Mouse (Mus musculus) myocyte (in vitro differentiated cells): ENCODE measurements at regions not wholly inside any gene's neighbourhood (a gene's known extent, or its start where the extent isn't known, plus 50 kb on each side); places are given as distances from the start of the nearest gene placed in this dataset.
"Not testable (repeated sequence)": the region's sequence is repeated elsewhere in the genome, so short reads cannot be mapped to it uniquely, and the experiment has no call there.

Experiments used
- H3K27me3 ChIP-seq: one replicate; pipeline ENCODE4 v1.6.1; 2011; ENCODE audit not compliant: control insufficient read depth, insufficient read depth, insufficient read length
- H3K36me3 ChIP-seq: one replicate; pipeline ENCODE4 v1.6.1; 2011; ENCODE audit not compliant: control insufficient read depth, insufficient read depth
- H3K4me2 ChIP-seq: one replicate; pipeline ENCODE4 v1.6.1; 2011; ENCODE audit warnings: low read depth, control low read depth
- H3K4me3 ChIP-seq: one replicate; pipeline ENCODE4 v1.5.1; 2011; ENCODE audit warnings: mild to moderate bottlenecking, control low read depth, moderate library complexity
- H3K79me2 ChIP-seq: one replicate; pipeline ENCODE4 v1.6.1; 2011; ENCODE audit not compliant: control insufficient read depth, insufficient read depth
- H3ac ChIP-seq: one replicate; pipeline ENCODE4 v1.6.1; 2011; ENCODE audit not compliant: control insufficient read depth, insufficient read length
- CEBPB ChIP-seq: IDR thresholded peaks from 2 replicates; pipeline ENCODE4 v1.6.1; 2011; ENCODE audit warnings: mild to moderate bottlenecking, moderate library complexity; ENCODE audit not compliant: poor library complexity, insufficient read depth, severe bottlenecking
- E2F4 ChIP-seq: IDR thresholded peaks from one replicate; pipeline ENCODE4 v1.6.1; 2011; ENCODE audit warnings: mild to moderate bottlenecking, control low read depth, moderate library complexity; ENCODE audit not compliant: insufficient read depth
- MAX ChIP-seq: IDR thresholded peaks from one replicate; pipeline ENCODE4 v1.6.1; 2011; ENCODE audit warnings: low read depth, mild to moderate bottlenecking, control low read depth
- MYOD1 ChIP-seq, 3 experiments: IDR thresholded peaks; one replicate each; pipeline ENCODE4 v1.6.1; 2011; ENCODE audit warnings: control low read depth in 2 of 3, low read depth in 2 of 3, mild to moderate bottlenecking in 2 of 3, moderate library complexity in 1 of 3; ENCODE audit not compliant: insufficient read length in 2 of 3, control insufficient read depth in 1 of 3
- MYOG ChIP-seq, 3 experiments: IDR thresholded peaks; one replicate each; pipeline ENCODE4 v1.6.1; 2011; ENCODE audit warnings: control low read depth in 2 of 3, low read depth in 2 of 3, mild to moderate bottlenecking in 2 of 3; ENCODE audit not compliant: insufficient read length in 2 of 3, control insufficient read depth in 1 of 3, insufficient read depth in 1 of 3
- POLR2A ChIP-seq: IDR thresholded peaks from one replicate; pipeline ENCODE4 v1.6.1; 2011; ENCODE audit warnings: low read depth, mild to moderate bottlenecking, control low read depth, moderate library complexity; ENCODE audit not compliant: insufficient read length
- POLR2AphosphoS2 ChIP-seq: IDR thresholded peaks from one replicate; pipeline ENCODE4 v1.6.1; 2011; ENCODE audit warnings: low read depth, control low read depth; ENCODE audit not compliant: insufficient read length
- REST ChIP-seq: IDR thresholded peaks from one replicate; pipeline ENCODE4 v1.6.1; 2011; ENCODE audit warnings: mild to moderate bottlenecking, control low read depth, moderate library complexity; ENCODE audit not compliant: insufficient read depth, insufficient read length
- SRF ChIP-seq: IDR thresholded peaks from one replicate; pipeline ENCODE4 v1.6.1; 2011; ENCODE audit warnings: low read depth; ENCODE audit not compliant: control insufficient read depth, insufficient read length
- TCF12 ChIP-seq: IDR thresholded peaks from one replicate; pipeline ENCODE4 v1.6.1; 2011; ENCODE audit warnings: mild to moderate bottlenecking, control low read depth; ENCODE audit not compliant: poor library complexity, insufficient read depth, severe bottlenecking
- TCF3 ChIP-seq: IDR thresholded peaks from one replicate; pipeline ENCODE4 v1.6.1; 2011; ENCODE audit warnings: low read depth, control low read depth; ENCODE audit not compliant: insufficient read length
- USF1 ChIP-seq: IDR thresholded peaks from one replicate; pipeline ENCODE4 v1.6.1; 2011; ENCODE audit warnings: low read depth, mild to moderate bottlenecking, control low read depth, moderate library complexity

- TF ChIP-seq CEBPB, result no peak
- TF ChIP-seq E2F4, result no peak
- no peak for TF ChIP-seq TCF12
- TF ChIP-seq SRF, result no peak
- no peak for TF ChIP-seq MYOG (IDR thresholded peaks at IDR 0.05; ENCODE audit: control insufficient read depth in 1 of 3, insufficient read depth in 1 of 3, insufficient read length in 2 of 3, low read depth in 2 of 3)
- TF ChIP-seq POLR2A, result no peak
- no peak for TF ChIP-seq USF1
- H3K4me2 ChIP-seq, result peak overlapping the region; percentile 9
- no peak overlapping the region for H3K4me3 ChIP-seq
- no peaks in the 10 kb centered on the region for H3K79me2 ChIP-seq
- H3K36me3 ChIP-seq, result no peaks in the 10 kb centered on the region
- H3ac ChIP-seq, result no peak overlapping the region
- H3K27me3 ChIP-seq, result no peaks in the 10 kb centered on the region
Observed at GRCm38 (mm10) chr13:107562463-107562862, 481.8 kb upstream of the Smim15 start.

- H3K36me3 ChIP-seq, result no peaks in the 10 kb centered on the region
- no peak for TF ChIP-seq E2F4
- TF ChIP-seq SRF, result no peak
- no peak for TF ChIP-seq POLR2A
- TF ChIP-seq MYOD1 (IDR thresholded peaks at IDR 0.05; ENCODE audit: control insufficient read depth in 1 of 3, insufficient read length in 2 of 3, low read depth in 2 of 3), result no peak
- TF ChIP-seq REST, result no peak
- TF ChIP-seq TCF12, result no peak
- TF ChIP-seq MYOG (IDR thresholded peaks at IDR 0.05; ENCODE audit: control insufficient read depth in 1 of 3, insufficient read depth in 1 of 3, insufficient read length in 2 of 3, low read depth in 2 of 3), result no peak
- no peak for TF ChIP-seq USF1
- no peak for TF ChIP-seq POLR2AphosphoS2
- no peak for TF ChIP-seq CEBPB
- H3K4me3 ChIP-seq, result no peak overlapping the region
- H3K4me2 ChIP-seq, result no peak overlapping the region
- no peaks in the 10 kb centered on the region for H3K79me2 ChIP-seq
- no peaks in the 10 kb centered on the region for H3K27me3 ChIP-seq
- H3ac ChIP-seq, result no peak overlapping the region
Observed at GRCm38 (mm10) chr13:107561529-107561928, 482.7 kb upstream of the Smim15 start.

- no peak overlapping the region for H3ac ChIP-seq
- H3K4me2 ChIP-seq, result no peak overlapping the region
- no peaks in the 10 kb centered on the region for H3K79me2 ChIP-seq
- H3K27me3 ChIP-seq, result no peaks in the 10 kb centered on the region
- H3K36me3 ChIP-seq, result no peaks in the 10 kb centered on the region
- TF ChIP-seq E2F4, result no peak
- no peak for TF ChIP-seq SRF
- no peak for TF ChIP-seq MYOG (IDR thresholded peaks at IDR 0.05; ENCODE audit: control insufficient read depth in 1 of 3, insufficient read depth in 1 of 3, insufficient read length in 2 of 3, low read depth in 2 of 3)
- TF ChIP-seq MYOD1 (IDR thresholded peaks at IDR 0.05; ENCODE audit: control insufficient read depth in 1 of 3, insufficient read length in 2 of 3, low read depth in 2 of 3), result no peak
- no peak for TF ChIP-seq TCF12
- H3K4me3 ChIP-seq, result no peak overlapping the region
Observed at GRCm38 (mm10) chr13:107555958-107556357, 488.3 kb upstream of the Smim15 start.

- Histone ChIP-seq H3K79me2 (no peaks in the 10 kb centered on the region), H3K4me2 (no peak overlapping the region), H3K27me3 (no peaks in the 10 kb centered on the region), H3ac (no peak overlapping the region), H3K36me3 (no peaks in the 10 kb centered on the region), H3K4me3 (no peak overlapping the region)
- no peak for TF ChIP-seq POLR2A
- no peak for TF ChIP-seq TCF3
- TF ChIP-seq E2F4, result no peak
- TF ChIP-seq MYOG (IDR thresholded peaks at IDR 0.05; ENCODE audit: control insufficient read depth in 1 of 3, insufficient read depth in 1 of 3, insufficient read length in 2 of 3, low read depth in 2 of 3), result no peak
- TF ChIP-seq REST, result no peak
- TF ChIP-seq SRF, result no peak
- no peak for TF ChIP-seq POLR2AphosphoS2
- TF ChIP-seq MYOD1 (IDR thresholded peaks at IDR 0.05; ENCODE audit: control insufficient read depth in 1 of 3, insufficient read length in 2 of 3, low read depth in 2 of 3), result no peak
Observed at GRCm38 (mm10) chr13:107554091-107554490, 490.2 kb upstream of the Smim15 start.

- Histone ChIP-seq H3K79me2 (no peaks in the 10 kb centered on the region), H3K36me3 (no peaks in the 10 kb centered on the region), H3K4me2 (no peak overlapping the region), H3K4me3 (no peak overlapping the region), H3ac (no peak overlapping the region), H3K27me3 (no peaks in the 10 kb centered on the region)
- no peak for TF ChIP-seq USF1
- no peak for TF ChIP-seq TCF3
- TF ChIP-seq MAX, result no peak
Observed at GRCm38 (mm10) chr13:107552165-107552564, 492.1 kb upstream of the Smim15 start.

GRCm38 (mm10) chr13:107549995-107550394, 494.3 kb upstream of the Smim15 start:
- not testable (repeated sequence) for H3K4me3 ChIP-seq, H3K79me2 ChIP-seq, H3K27me3 ChIP-seq, H3ac ChIP-seq, H3K4me2 ChIP-seq, H3K36me3 ChIP-seq
